8 mouse cellular contexts compared by ENCODE assay signal in genomic region chr3:35102715-35103591, GRCm38 (mm10).
DNase-seq lines count a peak whose midpoint lies in the region; ATAC-seq and TF ChIP-seq lines count a peak whose summit lies in the region.

No protein-coding gene starts in this region.

- TF ChIP-seq CTCF in bone marrow macrophage, adult 2 months (IDR thresholded peaks at IDR 0.05; ENCODE audit: low read depth, low read length), result peak; percentile 42; the same call in 1 of the 2 replicates

- H3K9me3 ChIP-seq in forebrain, embryonic 11.5 days (ENCODE audit: control insufficient read depth, low read length), result no peaks in the 10 kb centered on the region
- H3K9me3 ChIP-seq in hindbrain, embryonic 16.5 days (ENCODE audit: control insufficient read depth, low read length), result no peaks in the 10 kb centered on the region
- H3K9me3 ChIP-seq in midbrain, embryonic 15.5 days, result no peaks in the 10 kb centered on the region

- H3K27me3 ChIP-seq in forebrain, embryonic 11.5 days (ENCODE audit: control insufficient read depth, insufficient read depth, low read length), result no peaks in the 10 kb centered on the region
- H3K27me3 ChIP-seq in hindbrain, embryonic 16.5 days (replicated peaks; ENCODE audit: control insufficient read depth, insufficient read depth, low read length), result peaks cover 6% of the 10 kb centered on the region; the same call in 1 of the 2 replicates
- H3K27me3 ChIP-seq in midbrain, embryonic 15.5 days (replicated peaks), result peaks cover 7% of the 10 kb centered on the region; the same call in 1 of the 2 replicates

- peak; percentile 27 to 74 for DNase-seq in heart, adult 18-20 months
- DNase-seq in heart, postnatal 25 days (ENCODE audit: low spot score), result no peak
- peak; percentile 79 for DNase-seq in forebrain, embryonic 11.5 days (ENCODE audit: low spot score)
- DNase-seq in left cerebral cortex, adult 11 months (ENCODE audit: low spot score), result peak; percentile 37
- DNase-seq in thymus, postnatal 14 days, result peak; percentile 51

- 22% methylated on average over 13 of the region's 13 CpGs for WGBS in forebrain, embryonic 11.5 days
- 19% methylated on average over 13 of the region's 13 CpGs for WGBS in hindbrain, embryonic 16.5 days
- 18% methylated on average over 13 of the region's 13 CpGs for WGBS in midbrain, embryonic 15.5 days

- no peaks in the 10 kb centered on the region for H3K4me1 ChIP-seq in bone marrow macrophage, adult 2 months (ENCODE audit: control insufficient read depth, insufficient read depth, low read length)
- peaks cover 25% of the 10 kb centered on the region for H3K4me1 ChIP-seq in forebrain, embryonic 11.5 days (replicated peaks; ENCODE audit: control insufficient read depth, insufficient read depth, low read length)
- H3K4me1 ChIP-seq in hindbrain, embryonic 16.5 days (ENCODE audit: control insufficient read depth, insufficient read depth, low read depth, low read length), result no peaks in the 10 kb centered on the region; the same call in none of the 2 replicates
- peaks cover 7% of the 10 kb centered on the region for H3K4me1 ChIP-seq in midbrain, embryonic 15.5 days

- intact Hi-C loops in heart, postnatal 25 days (cut with DNase I), result loop anchor here (1.0 to 10.0 kb wide), 4 partner anchors 382 to 1148 kb away; no protein-coding TSS in a partner anchor

- H3K36me3 ChIP-seq in forebrain, embryonic 11.5 days (ENCODE audit: control insufficient read depth, insufficient read depth, low read length), result no peaks in the 10 kb centered on the region
- H3K36me3 ChIP-seq in hindbrain, embryonic 16.5 days (ENCODE audit: control insufficient read depth, insufficient read depth, low read length), result no peaks in the 10 kb centered on the region
- no peaks in the 10 kb centered on the region for H3K36me3 ChIP-seq in midbrain, embryonic 15.5 days (replicated peaks)

- TF ChIP-seq POLR2A in bone marrow macrophage, adult 2 months (IDR thresholded peaks at IDR 0.05; ENCODE audit: borderline replicate concordance, low read depth, low read length), result no peak

- H3K4me2 ChIP-seq in forebrain, embryonic 11.5 days (ENCODE audit: low read depth, low read length, severe bottlenecking), result no peak overlapping the region
- H3K4me2 ChIP-seq in hindbrain, embryonic 16.5 days (ENCODE audit: low read length), result no peak overlapping the region
- H3K4me2 ChIP-seq in midbrain, embryonic 15.5 days, result 0 out of 2 replicates have a peak overlapping the region, but pooled peaks have one; percentile 9

- ATAC-seq in forebrain, embryonic 11.5 days (replicated peaks; ENCODE audit: low FRiP score), result peak; percentile 70
- ATAC-seq in hindbrain, embryonic 16.5 days, result peak; percentile 77
- ATAC-seq in midbrain, embryonic 15.5 days (replicated peaks), result peak; percentile 80

- peak overlapping the region; percentile 23; the same call in 1 of the 2 replicates for H3K9ac ChIP-seq in forebrain, embryonic 11.5 days (ENCODE audit: low read length)
- H3K9ac ChIP-seq in hindbrain, embryonic 16.5 days (ENCODE audit: low read depth, low read length), result no peak overlapping the region
- H3K9ac ChIP-seq in midbrain, embryonic 15.5 days, result no peak overlapping the region

- H3K27ac ChIP-seq in bone marrow macrophage, adult 2 months (ENCODE audit: insufficient read depth, low read depth, low read length), result no peak overlapping the region
- no peak overlapping the region; the same call in 1 of the 2 replicates for H3K27ac ChIP-seq in forebrain, embryonic 11.5 days (ENCODE audit: low read depth, low read length)
- H3K27ac ChIP-seq in hindbrain, embryonic 16.5 days (ENCODE audit: low read depth, low read length), result peak overlapping the region; percentile 34; the same call in 1 of the 2 replicates
- H3K27ac ChIP-seq in midbrain, embryonic 15.5 days, result peak overlapping the region; percentile 38; the same call in 1 of the 2 replicates

- no peak overlapping the region for H3K4me3 ChIP-seq in bone marrow macrophage, adult 2 months (ENCODE audit: insufficient read depth, low read length)
- no peak overlapping the region for H3K4me3 ChIP-seq in forebrain, embryonic 11.5 days (ENCODE audit: low read depth, low read length)
- H3K4me3 ChIP-seq in hindbrain, embryonic 16.5 days (ENCODE audit: low read length), result no peak overlapping the region
- no peak overlapping the region for H3K4me3 ChIP-seq in midbrain, embryonic 15.5 days

Comparison
In these comparisons a context has a peak if more than half of its experiments do, and no peak if none do; other contexts are left out.
1. H3K27ac ChIP-seq: peak in hindbrain, embryonic 16.5 days (single experiment) and midbrain, embryonic 15.5 days (single experiment); none in bone marrow macrophage, adult 2 months (single experiment) and forebrain, embryonic 11.5 days (single experiment).
2. Peak in every context shown above with its lines, with median percentiles within 50 percentile points of each other: ATAC-seq.